Mouse (Mus musculus): ENCODE results near the gene Oas1d. TPM values are rescaled to one million over a fixed set of nuclear protein-coding genes. Genes with fewer than 3 reads are reported as not detected.
"Not testable (repeated sequence)": the region's sequence is repeated elsewhere in the genome, so short reads cannot be mapped to it uniquely, and the experiment has no call there.

Gene Oas1d
- total RNA-seq, 1 experiment from 2014 or later = not detected

DNA sequence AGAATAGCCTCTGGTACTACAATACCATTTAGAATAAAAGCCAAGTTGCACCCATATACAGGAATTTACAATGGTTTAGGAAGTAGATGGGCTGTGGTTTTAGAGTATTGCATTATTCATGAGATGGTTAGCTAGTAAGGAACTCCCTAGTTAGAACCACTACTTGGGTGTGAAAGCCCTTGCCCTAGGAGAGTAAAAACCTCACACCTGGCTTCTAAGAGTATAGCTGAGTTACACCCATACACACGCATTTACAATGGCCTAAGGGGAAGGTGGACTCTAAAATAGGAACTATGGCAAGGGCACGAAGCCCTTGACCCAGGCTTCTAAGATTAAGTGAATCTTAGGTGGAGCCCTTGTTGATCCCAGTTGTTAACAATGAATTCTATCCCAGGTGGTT is 19.6 kb upstream of the Oas1d start:
- not testable (repeated sequence) for ATAC-seq (replicated peaks in 1 of 2; ENCODE audit: insufficient read depth in 1 of 2, low FRiP score in 2 of 2, low TSS enrichment in 1 of 2, low read depth in 1 of 2, poor library complexity in 2 of 2, severe bottlenecking in 2 of 2)

DNA sequence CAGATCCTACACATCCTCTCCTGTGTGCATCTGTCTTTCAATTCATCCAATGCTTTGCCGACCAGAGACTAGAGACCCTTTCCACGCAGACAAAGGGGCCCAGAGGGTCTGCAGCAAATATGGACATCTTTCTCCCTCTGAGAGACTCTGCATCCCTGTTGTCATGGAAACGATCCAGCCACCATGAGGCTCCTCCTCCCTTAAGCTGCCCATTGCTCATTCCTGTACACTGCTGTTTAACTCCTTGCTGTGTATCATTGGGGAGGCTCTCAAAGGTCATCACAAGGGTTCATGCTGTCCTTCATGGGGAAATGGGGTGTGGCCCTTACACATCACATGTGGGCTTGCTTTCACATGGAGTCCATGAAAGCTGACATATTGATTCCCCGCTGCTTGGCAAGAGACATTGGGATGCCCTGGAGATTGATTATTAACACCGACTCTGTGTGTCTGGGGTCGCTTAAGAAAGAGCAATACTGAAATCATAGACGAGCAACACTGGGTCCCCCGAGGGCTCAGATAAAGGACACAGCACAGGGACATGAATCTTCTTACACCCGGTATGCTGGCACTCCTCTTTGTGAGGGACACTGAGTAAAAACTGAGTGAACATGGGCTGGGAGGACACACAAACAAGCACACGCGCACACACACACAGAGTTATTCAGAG is 19.0 kb upstream of the Oas1d start:
- ATAC-seq (replicated peaks in 1 of 2; ENCODE audit: insufficient read depth in 1 of 2, low FRiP score in 2 of 2, low TSS enrichment in 1 of 2, low read depth in 1 of 2, poor library complexity in 2 of 2, severe bottlenecking in 2 of 2) = no peak

DNA sequence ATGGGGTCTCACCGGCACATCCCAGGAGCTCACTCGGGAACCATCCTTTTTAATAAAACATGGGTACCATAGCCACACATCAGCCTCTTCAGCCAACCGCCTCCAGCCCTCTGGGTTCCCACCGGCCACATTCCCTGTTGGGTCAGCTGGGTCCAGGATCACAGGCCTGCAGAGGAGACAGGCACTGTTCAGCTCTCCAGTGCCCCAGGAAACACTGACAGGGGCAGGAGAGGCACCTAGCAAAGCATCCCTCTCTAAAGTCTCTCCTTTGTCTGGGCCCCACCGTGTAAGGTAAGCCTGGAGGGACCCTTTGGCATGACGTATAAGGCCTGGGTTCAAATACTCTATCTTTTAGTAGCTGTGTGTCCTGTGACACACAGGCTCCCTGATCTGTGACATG is 16.0 kb upstream of the Oas1d start:
- ATAC-seq (replicated peaks in 1 of 2; ENCODE audit: insufficient read depth in 1 of 2, low FRiP score in 2 of 2, low TSS enrichment in 1 of 2, low read depth in 1 of 2, poor library complexity in 2 of 2, severe bottlenecking in 2 of 2) = no peak

DNA sequence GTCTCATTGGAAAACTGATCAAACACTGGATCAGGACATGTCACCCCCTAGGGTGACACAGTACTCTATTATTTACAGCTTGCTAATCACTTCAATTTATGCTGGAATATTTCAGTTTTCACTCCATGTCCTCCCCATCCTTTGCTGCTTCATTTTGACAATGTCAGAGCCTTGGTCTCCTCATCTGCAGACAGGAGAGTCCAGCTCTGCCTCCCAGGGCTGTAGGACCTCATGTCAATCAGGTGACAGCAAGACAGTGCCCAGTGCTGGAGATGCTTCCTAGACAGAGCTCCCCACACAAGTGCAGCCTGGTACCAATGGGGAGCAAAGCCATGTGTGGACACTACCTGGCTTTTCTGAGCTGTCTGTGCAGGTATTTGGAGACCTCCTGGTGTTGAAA is 15.6 kb upstream of the Oas1d start:
- no peak for ATAC-seq (replicated peaks in 1 of 2; ENCODE audit: insufficient read depth in 1 of 2, low FRiP score in 2 of 2, low TSS enrichment in 1 of 2, low read depth in 1 of 2, poor library complexity in 2 of 2, severe bottlenecking in 2 of 2)

DNA sequence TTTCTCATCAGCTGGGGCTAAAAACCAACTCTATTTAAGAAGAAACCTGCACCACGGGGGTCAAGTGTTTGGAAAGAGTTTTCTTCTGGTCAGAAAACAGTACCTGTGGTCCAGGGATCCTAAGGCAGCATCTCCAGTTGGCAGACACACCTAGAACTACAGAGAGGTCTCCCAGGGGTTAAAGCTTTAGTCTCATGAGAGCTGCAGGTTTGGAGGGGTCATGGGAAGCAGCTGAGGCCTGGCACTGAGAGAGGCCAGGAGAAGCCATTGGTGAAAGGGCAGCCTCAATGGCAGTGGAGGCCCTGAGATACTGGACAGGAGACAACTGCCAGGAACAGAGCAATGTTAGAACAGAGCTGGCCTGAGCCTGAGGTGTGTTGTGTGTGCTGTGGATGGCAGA is 13.7 kb upstream of the Oas1d start:
- no peak for ATAC-seq (replicated peaks in 1 of 2; ENCODE audit: insufficient read depth in 1 of 2, low FRiP score in 2 of 2, low TSS enrichment in 1 of 2, low read depth in 1 of 2, poor library complexity in 2 of 2, severe bottlenecking in 2 of 2)

DNA sequence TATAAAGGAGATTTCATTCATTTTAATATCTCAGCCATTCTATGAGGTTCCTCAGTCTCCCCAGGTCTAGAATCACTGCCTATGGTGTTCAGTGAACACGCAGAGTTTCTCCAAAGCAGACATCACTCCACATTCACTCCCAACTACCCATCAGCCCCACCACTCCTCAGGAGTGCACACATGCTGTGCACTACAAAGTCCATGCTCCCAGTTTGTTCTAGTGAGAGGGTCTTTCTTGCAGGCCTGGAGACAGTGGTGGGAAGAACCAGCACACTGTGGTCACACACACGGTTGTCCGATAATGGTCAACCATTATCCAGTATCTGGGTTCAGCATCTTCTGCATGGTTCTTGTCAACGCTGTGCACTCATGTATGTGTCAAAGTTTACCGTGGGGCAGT is 12.3 kb upstream of the Oas1d start:
- no peak for ATAC-seq (replicated peaks in 1 of 2; ENCODE audit: insufficient read depth in 1 of 2, low FRiP score in 2 of 2, low TSS enrichment in 1 of 2, low read depth in 1 of 2, poor library complexity in 2 of 2, severe bottlenecking in 2 of 2)

DNA sequence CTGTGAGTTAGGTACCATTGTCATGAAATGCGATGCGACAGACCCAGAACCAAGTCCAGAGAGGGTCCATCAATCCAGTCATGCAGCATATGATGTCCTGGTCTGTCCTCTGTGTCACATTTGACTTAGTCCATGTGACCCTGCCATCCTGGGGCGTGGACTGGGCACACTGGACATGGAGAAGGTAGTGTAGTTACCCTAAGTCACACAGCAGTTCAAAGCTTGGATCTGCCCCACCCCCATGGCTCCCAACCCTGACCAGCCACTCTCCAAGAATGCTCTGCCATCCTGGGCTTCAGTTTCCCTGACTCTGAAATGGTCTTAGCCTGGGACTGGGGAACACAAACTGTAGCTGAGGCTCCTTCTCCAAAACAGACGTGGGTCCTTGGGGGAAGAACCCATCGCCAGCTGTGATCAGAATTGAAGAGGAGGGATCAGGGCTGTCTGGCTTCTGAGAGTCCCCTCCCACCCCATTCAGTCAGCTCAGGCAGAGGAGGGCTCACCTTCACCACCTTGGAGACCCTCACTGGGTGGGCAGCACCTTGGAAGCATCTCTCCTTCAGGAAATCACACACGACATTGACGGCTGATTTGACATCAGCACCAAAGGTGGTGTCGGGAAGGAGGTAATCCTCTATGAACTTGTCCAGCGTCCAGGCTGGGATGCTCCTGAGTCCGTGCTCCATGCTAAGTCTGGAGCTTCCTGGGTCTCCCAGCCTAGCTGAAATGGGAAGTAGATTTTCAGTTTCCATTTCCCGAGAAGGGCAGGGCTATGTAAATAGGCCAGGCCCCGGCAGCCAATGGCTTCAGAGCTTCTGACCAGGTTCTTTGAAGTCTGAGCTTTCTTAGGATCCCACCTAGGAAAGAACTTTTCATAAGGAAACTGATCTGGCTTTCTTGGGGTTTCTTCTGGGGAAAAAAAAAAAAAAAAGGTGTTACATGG is 7.3 kb upstream of the Oas1d start, which contains the start of gene Oas1a:
Oas1a (minus strand) TSS at position 731 of the 943 bp plus-strand sequence.
- ATAC-seq (replicated peaks in 1 of 2; ENCODE audit: insufficient read depth in 1 of 2, low FRiP score in 2 of 2, low TSS enrichment in 1 of 2, low read depth in 1 of 2, poor library complexity in 2 of 2, severe bottlenecking in 2 of 2) = peak; percentile 75 to 84

DNA sequence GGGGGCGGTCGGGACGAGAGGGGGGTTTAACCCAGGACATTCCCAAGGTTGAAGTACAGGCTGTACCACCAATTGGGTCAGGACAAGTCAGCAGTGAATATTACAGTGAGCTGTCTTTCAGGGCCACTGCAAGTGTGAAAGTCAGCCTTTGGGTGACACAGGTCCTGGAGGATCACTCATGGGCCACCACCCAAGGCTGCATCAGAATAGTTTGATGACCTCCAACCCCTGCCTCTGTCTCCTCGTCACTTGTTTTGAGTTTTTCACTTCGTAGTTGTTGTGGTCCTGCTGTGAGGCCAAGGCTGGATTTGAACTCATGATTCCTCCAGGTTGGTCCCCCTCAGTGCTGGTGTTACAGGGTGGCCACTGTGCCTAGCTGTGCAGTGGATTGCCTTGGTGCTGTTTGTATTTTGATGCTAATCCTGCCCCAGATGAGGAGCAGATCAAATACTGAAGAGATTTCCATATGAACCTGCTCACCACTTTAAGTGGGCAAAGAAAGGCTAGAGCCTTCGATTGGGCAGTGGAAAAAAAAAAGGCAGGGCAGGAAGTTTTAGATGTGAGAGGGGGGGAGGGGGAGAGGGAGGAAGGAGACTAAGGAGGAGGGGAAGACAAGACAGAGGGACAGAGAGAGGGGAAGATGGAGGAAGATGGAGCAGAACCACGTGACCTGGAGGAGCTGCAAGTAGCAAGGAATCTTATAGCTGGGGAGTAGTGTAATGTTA is 6.0 kb upstream of the Oas1d start:
- ATAC-seq (replicated peaks in 1 of 2; ENCODE audit: insufficient read depth in 1 of 2, low FRiP score in 2 of 2, low TSS enrichment in 1 of 2, low read depth in 1 of 2, poor library complexity in 2 of 2, severe bottlenecking in 2 of 2) = no peak

DNA sequence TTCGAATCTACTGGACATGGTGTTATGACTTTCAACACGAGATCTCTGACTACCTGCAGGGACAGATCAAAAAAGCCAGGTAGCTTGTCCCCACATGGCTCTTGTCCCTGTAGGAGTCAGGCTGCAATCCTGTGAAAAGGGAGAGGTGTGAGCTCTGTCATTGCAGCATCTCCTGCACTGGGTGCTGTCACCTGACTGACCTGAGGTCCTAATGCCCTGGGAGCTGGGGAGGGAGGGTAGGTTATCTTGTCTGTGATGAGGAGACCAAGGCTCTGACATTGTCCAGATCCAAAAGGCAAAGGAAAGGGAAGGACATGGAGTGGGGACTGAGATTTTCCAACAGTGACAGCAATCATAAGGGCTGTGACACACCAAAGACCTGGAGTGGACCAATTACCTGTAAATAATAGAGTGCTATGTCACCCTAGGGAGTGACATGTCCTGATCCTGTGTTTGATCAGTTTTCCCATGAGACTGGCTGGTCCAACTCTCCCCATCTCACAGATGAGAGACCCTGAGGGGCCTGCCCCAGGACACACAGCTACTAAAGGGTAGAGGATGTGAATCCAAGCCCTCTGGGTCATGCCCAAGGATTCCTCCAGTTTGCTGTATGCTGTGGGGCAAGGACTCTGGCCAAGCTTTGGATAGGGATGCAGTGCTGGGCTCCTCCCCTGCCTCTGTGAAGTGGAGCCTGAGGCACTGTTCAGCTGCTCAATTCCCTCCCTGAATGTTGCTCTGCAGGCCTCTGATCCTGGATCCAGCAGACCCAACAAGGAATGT is 5.0 kb downstream of the Oas1d start:
- ATAC-seq (replicated peaks in 1 of 2; ENCODE audit: insufficient read depth in 1 of 2, low FRiP score in 2 of 2, low TSS enrichment in 1 of 2, low read depth in 1 of 2, poor library complexity in 2 of 2, severe bottlenecking in 2 of 2) = not testable (repeated sequence)

DNA sequence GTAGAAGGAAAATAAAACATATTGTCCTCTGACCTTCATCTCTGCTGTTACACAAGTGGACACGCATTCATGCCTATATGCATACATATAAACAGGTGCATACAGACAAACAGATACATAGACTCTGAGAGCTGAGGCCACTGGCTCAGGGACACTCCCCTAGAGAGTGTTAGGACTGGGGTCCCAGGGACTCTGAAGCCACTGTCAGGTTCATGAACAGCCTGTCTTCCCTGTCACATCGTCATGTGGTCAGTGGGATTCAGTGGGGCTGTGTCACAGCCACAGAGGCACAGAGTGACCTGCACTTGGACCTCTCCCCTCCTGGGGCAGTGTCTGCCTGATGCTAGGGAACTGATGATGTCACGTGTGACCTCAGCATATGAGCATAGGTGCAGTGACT is 6.0 kb downstream of the Oas1d start:
- ATAC-seq (replicated peaks in 1 of 2; ENCODE audit: insufficient read depth in 1 of 2, low FRiP score in 2 of 2, low TSS enrichment in 1 of 2, low read depth in 1 of 2, poor library complexity in 2 of 2, severe bottlenecking in 2 of 2) = no peak

DNA sequence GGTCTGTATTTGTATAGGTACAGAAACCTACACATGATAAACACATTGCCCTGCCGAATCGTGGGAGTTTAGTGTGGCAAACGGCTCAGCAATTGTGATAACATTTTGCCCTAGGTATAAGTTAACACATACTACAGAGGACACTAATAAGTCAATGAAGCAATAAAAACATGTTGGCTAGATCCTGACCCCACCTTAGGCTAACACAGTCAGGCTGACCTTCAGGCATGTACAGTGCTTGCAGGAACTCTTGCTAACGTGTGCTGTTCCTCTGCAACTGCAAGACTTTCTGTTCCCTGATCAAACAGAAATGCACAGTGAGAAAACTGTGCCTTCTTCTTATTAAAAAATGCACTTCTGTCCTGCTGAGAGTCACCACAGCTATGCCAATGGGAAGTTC is 9.6 kb downstream of the Oas1d start:
- ATAC-seq (replicated peaks in 1 of 2; ENCODE audit: insufficient read depth in 1 of 2, low FRiP score in 2 of 2, low TSS enrichment in 1 of 2, low read depth in 1 of 2, poor library complexity in 2 of 2, severe bottlenecking in 2 of 2) = no peak

DNA sequence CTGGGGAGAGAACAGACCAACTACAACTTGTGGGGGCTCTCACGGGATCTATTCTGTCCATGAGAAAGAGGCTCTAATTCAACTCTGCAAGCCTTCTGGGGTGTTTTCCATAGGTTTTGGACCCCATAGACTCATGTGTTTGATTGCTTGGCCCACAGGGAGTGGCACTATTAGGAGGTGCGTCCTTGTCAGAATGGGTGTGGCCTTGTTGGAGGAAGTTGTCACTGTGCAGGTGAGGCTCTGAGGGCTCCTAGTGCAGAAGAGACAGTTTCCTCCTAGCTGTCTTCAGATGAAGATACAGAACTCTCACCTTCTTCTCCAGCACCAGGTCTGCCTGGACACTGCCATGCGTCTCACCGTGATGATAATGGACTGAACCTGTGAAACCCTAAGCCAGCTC is 10.2 kb downstream of the Oas1d start:
- not testable (repeated sequence) for ATAC-seq (replicated peaks in 1 of 2; ENCODE audit: insufficient read depth in 1 of 2, low FRiP score in 2 of 2, low TSS enrichment in 1 of 2, low read depth in 1 of 2, poor library complexity in 2 of 2, severe bottlenecking in 2 of 2)

DNA sequence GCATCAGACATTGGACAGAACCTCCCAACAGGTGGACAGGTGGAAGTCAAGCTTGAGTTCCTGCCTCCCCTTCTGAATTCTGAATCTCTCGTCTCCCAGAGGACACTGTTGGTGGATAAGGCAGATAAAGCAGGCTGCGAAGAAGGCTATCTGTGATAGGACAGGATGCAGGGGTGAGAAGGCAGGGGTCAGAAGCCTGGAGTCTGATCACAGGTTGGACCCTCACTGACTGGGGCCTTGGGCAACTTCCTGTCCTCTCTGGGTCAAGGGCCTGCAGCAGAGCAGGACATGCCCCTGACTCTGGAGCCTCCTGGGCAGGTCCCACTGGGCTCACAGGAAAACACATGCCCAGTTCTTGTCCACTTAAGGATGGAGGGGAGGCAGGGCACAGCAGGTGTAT is 12.0 kb downstream of the Oas1d start:
- not testable (repeated sequence) for ATAC-seq (replicated peaks in 1 of 2; ENCODE audit: insufficient read depth in 1 of 2, low FRiP score in 2 of 2, low TSS enrichment in 1 of 2, low read depth in 1 of 2, poor library complexity in 2 of 2, severe bottlenecking in 2 of 2)

DNA sequence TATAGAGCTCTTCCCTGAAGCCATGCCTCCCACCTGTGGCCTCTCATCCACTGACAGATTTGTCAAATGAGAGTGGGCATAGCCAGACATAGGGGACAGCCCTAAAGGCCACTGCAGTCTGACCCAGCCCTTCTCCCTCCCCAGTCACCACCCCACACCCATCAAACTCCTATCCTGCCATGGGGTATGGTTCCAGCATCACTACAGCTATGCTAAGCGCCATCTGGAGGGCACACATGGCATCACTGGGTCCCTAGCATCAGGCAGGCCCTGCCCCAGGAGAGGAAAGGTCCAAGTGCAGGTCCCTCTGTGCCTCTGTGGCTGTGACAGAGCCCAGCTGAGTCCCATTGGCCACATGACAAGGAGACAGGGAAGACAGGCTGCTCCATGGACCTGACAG is 12.7 kb downstream of the Oas1d start:
- ATAC-seq (replicated peaks in 1 of 2; ENCODE audit: insufficient read depth in 1 of 2, low FRiP score in 2 of 2, low TSS enrichment in 1 of 2, low read depth in 1 of 2, poor library complexity in 2 of 2, severe bottlenecking in 2 of 2) = 0 out of 4 replicates have a peak, but pooled peaks of 1 of the 2 experiments have one; percentile 36

DNA sequence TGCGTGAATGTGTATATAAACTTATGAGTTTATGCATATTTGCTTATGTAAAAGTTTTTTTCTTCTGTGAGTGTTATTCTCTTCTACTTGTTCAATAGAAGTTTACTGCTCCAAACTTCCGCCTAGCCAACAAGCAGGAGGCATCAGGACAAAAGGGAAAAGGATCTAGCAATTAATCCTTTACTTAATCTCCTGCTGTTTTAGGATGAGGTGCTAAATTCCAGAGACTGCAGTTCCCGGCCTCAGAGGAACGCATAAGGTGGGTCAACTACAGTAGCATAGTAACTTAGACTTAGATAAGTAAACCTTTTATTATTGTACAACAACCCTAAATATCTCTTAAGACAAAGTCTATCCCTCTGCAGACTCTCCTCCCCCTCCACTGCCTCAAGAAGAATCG is 19.6 kb downstream of the Oas1d start:
- no peak for ATAC-seq (replicated peaks in 1 of 2; ENCODE audit: insufficient read depth in 1 of 2, low FRiP score in 2 of 2, low TSS enrichment in 1 of 2, low read depth in 1 of 2, poor library complexity in 2 of 2, severe bottlenecking in 2 of 2)

DNA sequence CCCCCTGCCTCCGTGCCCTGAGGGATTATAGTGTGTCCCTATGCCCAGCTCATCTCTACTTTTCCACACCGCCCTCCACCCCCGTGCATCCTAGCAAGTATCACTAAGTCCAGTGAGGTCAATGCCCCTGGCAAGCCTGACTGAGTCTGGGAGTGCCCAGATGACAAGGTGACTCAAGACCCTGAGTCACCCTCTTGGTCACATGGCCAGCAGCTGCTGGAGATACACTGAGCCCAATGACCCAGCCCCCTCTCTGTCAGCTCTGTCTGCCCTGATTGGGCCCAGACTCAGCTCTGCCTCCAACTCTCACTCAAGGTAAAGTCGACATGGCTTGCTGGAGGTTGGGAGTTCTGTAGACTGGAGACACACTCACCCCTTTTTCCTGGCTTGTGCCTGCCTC is 23.5 kb downstream of the Oas1d start:
- no peak for ATAC-seq (replicated peaks in 1 of 2; ENCODE audit: insufficient read depth in 1 of 2, low FRiP score in 2 of 2, low TSS enrichment in 1 of 2, low read depth in 1 of 2, poor library complexity in 2 of 2, severe bottlenecking in 2 of 2)

DNA sequence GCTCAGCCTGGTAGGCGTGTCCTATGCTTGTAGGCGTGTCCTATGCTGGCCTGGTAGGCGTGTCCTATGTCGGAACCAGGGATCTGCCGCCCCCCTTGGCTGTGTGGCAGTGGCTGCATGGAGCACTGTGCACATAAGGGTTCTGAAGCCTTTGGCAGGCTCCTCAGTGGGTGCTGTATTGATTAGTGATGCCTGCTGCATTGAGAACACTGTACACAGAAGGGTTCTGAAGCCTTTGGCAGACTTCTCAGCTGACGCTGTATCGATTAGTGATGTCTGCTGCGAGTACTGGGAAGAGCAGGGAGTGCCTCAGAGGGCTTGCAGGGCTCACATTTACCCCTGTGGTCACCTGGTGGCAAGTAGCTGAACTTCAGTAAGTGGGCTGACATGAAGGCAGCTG is 24.2 kb downstream of the Oas1d start:
- peak in 1 of 2 experiments; percentile 25; a peak in 1 of 4 replicates for ATAC-seq (replicated peaks in 1 of 2; ENCODE audit: insufficient read depth in 1 of 2, low FRiP score in 2 of 2, low TSS enrichment in 1 of 2, low read depth in 1 of 2, poor library complexity in 2 of 2, severe bottlenecking in 2 of 2)

Measured in hematopoietic stem cell, adult 5-6 weeks (primary cell).